Mouse (Mus musculus) kidney, postnatal 25 days (tissue): ENCODE results near the gene Usp26.

Experiments used
- DNase-seq, 2 experiments: peaks; one replicate each; pipeline ENCODE4 v3.0.0; 2021; ENCODE audit warnings: mixed read lengths in 2 of 2

The Usp26 gene

GRCm38 (mm10) chrX:51801133-51801532, at the start of gene Usp26:
Gene Usp26 (minus strand): TSS chrX:51801233.
- DNase-seq: no peak

GRCm38 (mm10) chrX:51814466-51815247, 13.6 kb upstream of the Usp26 start:
- peak in 1 of 2 experiments; percentile 1 for DNase-seq

GRCm38 (mm10) chrX:51767457-51767856, 33.6 kb downstream of the Usp26 start:
- peak in 1 of 2 experiments; percentile 32 for DNase-seq

GRCm38 (mm10) chrX:51736450-51736849, 64.6 kb downstream of the Usp26 start:
- peak in 1 of 2 experiments; percentile 62 for DNase-seq

GRCm38 (mm10) chrX:51714086-51714745, 86.8 kb downstream of the Usp26 start:
- DNase-seq: no peak

GRCm38 (mm10) chrX:51712996-51713395, 88.0 kb downstream of the Usp26 start:
- DNase-seq: no peak
